Mouse (Mus musculus) c-Kit-positive CD71-negative TER-119-negative erythroid progenitor cells, embryonic 14.5 days (primary cell): ENCODE measurements at regions not wholly inside any gene's neighbourhood (a gene's known extent, or its start where the extent isn't known, plus 50 kb on each side); places are given as distances from the start of the nearest gene placed in this dataset.

Experiments
- DNase-seq: peaks from one replicate; pipeline ENCODE4 v3.0.0-alpha.2; 2013; ENCODE audit warnings: low read depth

DNA sequence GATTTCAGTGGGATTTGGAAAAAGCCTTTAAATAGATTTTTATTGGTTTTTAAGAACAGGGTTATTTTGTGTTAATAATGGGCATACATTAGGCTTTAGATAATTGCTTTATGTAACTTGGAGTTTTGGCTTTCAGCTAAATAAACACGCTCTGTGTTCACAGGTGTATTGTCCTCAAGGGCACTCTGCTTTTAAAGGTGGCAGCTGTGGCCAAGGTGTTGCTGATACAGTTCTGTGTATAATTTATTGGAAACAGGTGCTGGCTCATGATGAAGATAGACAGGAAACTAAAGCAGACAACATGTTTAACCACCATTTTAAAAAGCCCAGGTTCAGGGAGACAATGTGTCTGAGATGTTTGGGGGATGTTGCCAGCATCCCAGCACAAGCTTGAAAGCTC is 242.3 kb upstream of the Lrtm1 start:
- no peak for DNase-seq

DNA sequence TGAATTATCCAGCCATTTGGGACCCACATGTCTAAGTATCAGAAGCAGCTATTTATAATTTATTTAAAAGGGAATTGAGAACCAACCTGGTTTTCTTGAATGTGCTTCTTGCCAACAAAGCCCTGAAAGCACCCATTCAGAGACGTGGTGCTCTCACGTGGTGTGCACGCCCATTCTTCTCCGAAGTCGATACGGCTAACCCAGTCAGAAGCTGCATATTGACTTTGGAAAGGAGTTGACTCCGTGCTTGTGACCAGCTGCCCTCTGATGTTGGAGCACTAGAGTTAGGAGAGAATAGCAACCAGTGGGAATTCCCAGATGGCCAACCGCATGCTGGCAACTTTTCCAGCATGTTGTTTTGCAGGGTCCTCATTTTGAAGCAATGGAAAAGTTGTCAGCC is 240.2 kb upstream of the Lrtm1 start:
- no peak for DNase-seq

DNA sequence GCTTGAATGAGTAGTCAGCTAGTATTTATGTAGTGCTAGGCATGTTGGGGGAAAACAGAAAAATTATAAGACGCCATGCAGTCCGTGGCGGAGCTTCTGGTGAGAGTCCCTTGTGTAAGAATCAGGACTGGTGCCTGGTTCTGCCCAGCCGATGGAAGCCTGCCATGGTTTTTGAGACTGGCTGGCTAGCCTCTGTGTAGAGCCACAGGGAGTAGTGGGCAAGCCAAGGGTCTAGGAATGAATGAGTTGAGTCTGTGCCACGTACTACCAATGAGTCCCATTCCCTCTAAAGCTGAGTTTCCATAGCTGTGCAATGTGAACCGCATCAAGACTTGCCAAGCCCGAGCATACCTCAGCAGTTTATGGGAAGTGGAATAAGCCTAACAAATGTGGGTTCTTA is 236.3 kb upstream of the Lrtm1 start:
- no peak for DNase-seq

DNA sequence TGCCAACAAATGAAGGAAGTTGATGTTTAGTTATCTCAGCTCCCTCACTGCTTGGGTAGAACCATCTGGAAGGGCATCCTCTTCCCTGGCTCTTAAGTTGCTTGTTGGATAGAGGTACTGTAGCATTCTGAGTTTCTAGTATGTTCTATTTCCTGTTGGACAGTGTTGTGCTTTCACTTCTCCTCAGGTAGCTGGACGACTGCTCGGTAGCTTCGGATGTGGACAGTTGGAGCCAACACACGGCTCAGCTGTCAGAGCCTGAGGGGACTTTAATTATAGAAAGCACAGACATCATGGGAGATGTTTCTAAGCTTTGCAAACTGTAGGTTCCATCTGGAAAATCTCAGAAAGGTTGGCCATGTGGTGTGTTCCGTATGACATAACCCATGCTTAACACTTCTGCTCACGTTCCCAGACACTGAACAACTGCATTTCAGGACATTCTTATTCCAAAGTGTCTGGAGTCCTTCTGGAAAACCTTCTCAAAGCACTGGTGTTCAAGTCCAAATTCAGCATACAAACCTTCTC is 233.8 kb upstream of the Lrtm1 start:
- no peak for DNase-seq

DNA sequence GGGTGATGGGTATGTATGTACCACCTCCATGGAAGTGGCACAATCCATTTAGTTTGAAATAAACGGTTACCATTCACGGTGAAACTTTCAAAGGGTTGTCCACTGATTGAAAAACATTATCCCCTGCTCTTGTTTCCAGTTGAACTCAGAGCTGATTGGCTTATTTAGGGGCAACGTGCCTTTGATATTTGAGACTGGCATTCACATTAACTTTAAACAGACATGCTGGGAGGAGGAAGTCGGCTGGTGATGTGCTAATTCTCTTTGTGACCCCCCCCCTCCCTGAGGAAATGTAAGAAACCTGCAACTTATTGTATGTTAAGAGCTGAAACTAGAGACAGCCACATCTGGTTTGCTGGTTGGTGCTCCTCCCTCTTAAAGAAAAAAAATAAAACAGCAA is 219.7 kb upstream of the Lrtm1 start:
- no peak for DNase-seq

DNA sequence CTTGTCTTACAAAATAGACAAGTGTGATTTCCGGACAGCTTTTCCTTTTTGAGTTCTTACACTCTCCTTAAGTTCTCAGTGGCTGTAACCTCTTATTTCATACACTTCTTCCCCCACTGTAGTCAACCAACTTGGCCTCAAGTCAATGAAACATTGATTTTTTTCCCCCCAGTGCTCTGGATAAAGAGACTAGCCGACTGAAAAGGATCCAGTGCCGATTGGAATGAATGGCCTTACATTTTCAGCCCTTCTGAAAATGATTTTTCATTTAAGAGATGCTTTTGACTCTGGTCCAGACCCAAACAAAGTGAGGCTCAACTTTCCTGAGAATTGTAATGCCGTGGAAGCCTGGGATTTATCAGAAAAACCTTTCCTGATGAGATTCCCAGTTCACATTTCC is 216.3 kb upstream of the Lrtm1 start:
- DNase-seq, result no peak

DNA sequence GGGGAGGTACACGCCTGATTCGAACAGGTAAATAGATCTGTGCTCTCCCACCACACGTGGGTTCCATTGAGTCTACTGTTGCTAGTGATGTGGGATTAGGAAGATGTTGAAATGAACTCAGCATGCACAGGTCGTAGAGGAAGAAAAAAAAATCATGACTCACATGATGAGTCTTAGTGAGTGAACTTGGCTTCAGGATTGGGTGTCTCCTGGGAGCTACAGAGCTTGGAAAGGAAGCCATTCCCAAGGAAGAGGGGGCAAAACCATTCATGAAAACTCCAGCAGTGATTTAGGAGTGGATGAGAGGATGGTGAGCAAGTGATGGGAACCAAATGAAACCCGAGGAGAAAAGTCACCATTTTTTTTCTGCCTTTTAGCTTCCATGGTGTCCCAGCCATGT is 215.9 kb upstream of the Lrtm1 start:
- no peak for DNase-seq

DNA sequence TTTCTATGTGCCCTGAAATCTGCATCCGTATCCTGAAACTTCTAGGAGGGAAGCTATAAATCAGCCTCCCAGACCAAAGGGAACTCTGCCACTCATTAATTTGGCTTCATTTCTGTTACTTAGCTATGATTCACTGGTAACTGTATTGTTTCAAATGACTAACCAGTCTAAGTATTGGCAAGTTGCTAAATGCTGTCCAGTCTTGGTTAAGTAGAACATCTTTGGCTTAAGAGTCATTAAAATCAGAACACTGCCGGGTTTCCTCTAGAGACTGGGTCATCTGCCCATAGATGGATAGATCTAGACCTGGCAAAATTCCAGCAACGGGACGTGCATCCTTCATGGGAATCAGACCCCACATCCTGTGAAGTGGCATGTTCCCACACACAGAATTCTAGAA is 209.9 kb upstream of the Lrtm1 start:
- no peak for DNase-seq

DNA sequence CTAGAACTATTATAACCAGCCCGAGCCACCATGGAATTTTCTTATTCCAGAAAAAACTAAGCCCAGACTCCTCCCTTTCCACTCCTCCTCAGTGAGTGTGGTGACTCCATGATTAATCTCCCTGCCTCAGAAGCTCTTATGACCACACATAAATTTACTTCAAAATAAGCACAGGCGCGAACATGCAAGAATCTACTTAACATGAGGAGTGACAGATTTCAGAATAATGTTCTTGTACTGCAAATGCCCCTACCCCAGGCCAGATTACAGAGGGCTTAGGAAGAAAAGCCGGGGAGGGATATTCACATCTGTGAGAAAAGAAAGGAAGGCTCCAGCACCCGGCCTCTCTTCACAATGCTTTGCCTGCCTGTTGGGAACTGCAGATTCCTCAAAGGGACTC is 208.7 kb upstream of the Lrtm1 start:
- DNase-seq, result no peak

DNA sequence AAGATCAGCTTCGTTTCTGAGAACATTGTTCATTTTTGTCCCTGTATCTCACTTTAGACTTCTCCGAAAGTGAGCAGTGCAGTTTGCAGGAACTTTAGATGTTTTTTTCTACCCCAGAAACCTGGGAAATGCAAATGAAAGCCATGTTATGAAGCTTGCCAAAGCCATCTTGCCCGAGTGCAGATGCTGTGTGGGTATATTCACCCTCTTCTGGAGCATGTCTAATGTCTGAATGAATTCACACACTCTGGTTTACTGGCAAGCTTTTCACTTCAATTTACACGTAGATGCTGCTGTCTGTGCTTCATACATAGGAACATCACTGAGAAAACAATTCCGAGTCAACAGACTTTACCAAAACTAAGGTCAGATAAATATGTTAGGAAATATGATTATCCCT is 197.0 kb upstream of the Lrtm1 start:
- DNase-seq, result no peak

DNA sequence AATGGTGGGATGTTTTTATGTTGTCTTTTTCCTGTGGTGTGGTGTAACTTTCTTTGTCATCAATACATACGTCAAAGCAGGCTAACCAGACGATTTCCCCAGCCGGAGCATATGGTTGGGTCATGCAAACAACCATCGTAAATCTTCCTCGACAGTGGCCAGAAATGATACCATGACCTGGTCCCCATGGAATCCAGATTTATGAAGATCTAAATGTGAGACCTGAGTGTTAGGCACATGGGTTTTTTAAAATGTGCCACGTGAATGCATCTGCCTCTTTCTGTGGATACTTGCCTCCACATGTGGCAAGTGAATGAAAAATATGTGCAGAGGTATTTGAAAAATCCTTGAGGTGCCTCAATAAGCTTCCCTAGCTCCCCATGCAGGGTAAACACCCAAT is 190.8 kb upstream of the Lrtm1 start:
- DNase-seq, result no peak

DNA sequence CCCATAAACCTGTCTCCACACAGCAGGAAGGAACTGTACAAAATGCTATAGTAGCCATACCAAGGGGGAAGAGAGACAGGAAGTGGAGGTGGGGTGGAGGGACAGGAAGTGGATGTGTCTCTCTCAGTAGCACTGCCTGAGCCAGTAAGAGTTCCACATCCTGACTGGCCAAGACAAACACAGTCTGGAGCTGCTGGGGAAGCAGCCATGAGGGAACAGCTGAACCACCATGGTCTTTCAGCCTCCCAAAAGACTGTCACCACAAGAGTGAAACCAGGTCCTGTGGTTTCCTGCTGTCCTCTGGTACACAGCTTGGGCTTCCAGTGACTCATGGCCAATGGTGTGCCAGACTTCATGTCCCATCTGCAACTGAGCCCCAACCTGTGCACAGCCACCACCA is 180.9 kb upstream of the Lrtm1 start:
- peak; percentile 12 for DNase-seq

DNA sequence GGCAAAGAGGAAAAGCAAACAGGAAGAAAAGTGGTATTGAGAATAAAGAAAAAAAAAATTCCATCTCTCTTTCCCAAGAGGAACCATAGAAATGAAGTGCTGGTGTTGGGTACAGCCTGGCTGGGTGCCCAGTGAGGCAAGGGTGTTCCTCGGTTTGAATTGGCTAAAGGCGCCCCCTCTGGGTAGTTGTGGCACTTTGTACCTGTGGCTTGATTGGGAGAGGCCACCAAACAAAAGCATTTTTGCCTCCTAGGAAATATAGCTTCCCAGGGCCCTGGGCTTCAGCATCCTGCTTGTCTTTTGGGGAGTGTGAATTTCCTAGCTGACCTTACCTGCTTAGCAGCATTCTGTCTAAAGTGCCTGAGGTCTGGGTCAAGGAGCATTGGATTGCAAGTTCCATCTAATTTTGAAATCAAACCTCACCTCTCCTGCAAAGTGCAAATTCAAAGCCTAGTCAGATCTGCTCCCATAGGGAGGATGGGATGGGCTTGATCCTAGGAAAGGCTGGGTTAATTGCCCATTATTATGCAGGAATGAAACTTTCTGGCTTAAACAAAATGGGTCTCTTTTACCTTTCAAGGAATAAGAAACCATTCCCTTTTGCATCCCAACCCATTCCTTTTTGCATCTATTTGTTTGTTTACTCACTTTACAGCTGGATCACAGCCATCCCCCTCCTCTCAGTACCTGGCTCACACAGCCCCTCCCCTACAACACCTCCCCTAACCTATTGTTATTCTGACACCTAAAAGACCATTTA is 169.0 kb upstream of the Lrtm1 start:
- no peak for DNase-seq
